Mouse (Mus musculus) kidney, adult 2 months (tissue): Measurements from ENCODE around the gene Pcsk5.

Experiments used
- CTCF ChIP-seq: fragments of 200-500 bp; conservative IDR thresholded peaks from 2 replicates; pipeline ENCODE4 v1.5.1; 2011; ENCODE audit warnings: low read depth, mild to moderate bottlenecking, control low read depth, low read length, moderate library complexity, mixed read lengths; ENCODE audit not compliant: insufficient read depth, insufficient read length
- POLR2A ChIP-seq: fragments of 200-500 bp; IDR thresholded peaks from one replicate; pipeline ENCODE4 v1.6.1; 2011; ENCODE audit warnings: low read depth, low read length, control low read depth

GRCm38 (mm10) chr19:17678371-17678770 is 159.1 kb downstream of the Pcsk5 start:
- TF ChIP-seq POLR2A (no peak), CTCF (no peak)
